Mouse (Mus musculus) kidney, postnatal 10 days (tissue): ENCODE results near the gene Ifitm3.
A peak's percentile ranks its signal among the peaks of the same experiment; 100 is the strongest.
"Not testable (repeated sequence)": the region's sequence is repeated elsewhere in the genome, so short reads cannot be mapped to it uniquely, and the experiment has no call there.

Experiments
- DNase-seq: peaks from one replicate; pipeline ENCODE4 v3.0.0; 2021; ENCODE audit warnings: mixed read lengths

The Ifitm3 gene

GRCm38 (mm10) chr7:141032458-141033167, 22.0 kb upstream of the Ifitm3 start:
- DNase-seq: no peak

- DNase-seq: no peak
These were observed 19.8 kb upstream of the Ifitm3 start for GRCm38 (mm10) chr7:141030390-141030789.

GRCm38 (mm10) chr7:141028831-141029230, 18.3 kb upstream of the Ifitm3 start, which contains the start of gene Gm17387:
Gm17387 (plus strand) TSS chr7:141029131.
- DNase-seq: no peak

GRCm38 (mm10) chr7:141026740-141027098, 16.1 kb upstream of the Ifitm3 start:
- no peak for DNase-seq

- DNase-seq: no peak
These were observed 15.6 kb upstream of the Ifitm3 start for GRCm38 (mm10) chr7:141026097-141026739.

GRCm38 (mm10) chr7:141024865-141025838, 14.6 kb upstream of the Ifitm3 start:
- no peak for DNase-seq

- no peak for DNase-seq
These were observed 11.2 kb upstream of the Ifitm3 start for GRCm38 (mm10) chr7:141021489-141022449.

GRCm38 (mm10) chr7:141019028-141019427, 8.5 kb upstream of the Ifitm3 start:
- no peak for DNase-seq

- DNase-seq: not testable (repeated sequence)
These were observed 7.3 kb upstream of the Ifitm3 start, which contains the start of gene Ifitm6 for GRCm38 (mm10) chr7:141017824-141018223. Ifitm6 (minus strand) TSS chr7:141017924.

- no peak for DNase-seq
These were observed 6.4 kb upstream of the Ifitm3 start for GRCm38 (mm10) chr7:141016707-141017697.

GRCm38 (mm10) chr7:141011238-141011770, 734 bp upstream of the Ifitm3 start:
- no peak for DNase-seq

GRCm38 (mm10) chr7:141009665-141010064, 905 bp downstream of the Ifitm3 start:
- no peak for DNase-seq

- DNase-seq: peak; percentile 92
These were observed 1.5 kb downstream of the Ifitm3 start for GRCm38 (mm10) chr7:141008938-141009660.

GRCm38 (mm10) chr7:141008312-141008761, 2.2 kb downstream of the Ifitm3 start:
- DNase-seq: peak; percentile 35

GRCm38 (mm10) chr7:141006914-141007313, 3.7 kb downstream of the Ifitm3 start:
- no peak for DNase-seq

- no peak for DNase-seq
These were observed 4.1 kb downstream of the Ifitm3 start for GRCm38 (mm10) chr7:141006446-141006845.

- no peak for DNase-seq
These were observed 7.1 kb downstream of the Ifitm3 start for GRCm38 (mm10) chr7:141003248-141004010.

- DNase-seq: no peak
These were observed 9.5 kb downstream of the Ifitm3 start for GRCm38 (mm10) chr7:141000881-141001708.
